Mouse (Mus musculus) right cerebral cortex, postnatal 10 days (tissue): ENCODE measurements around the gene St5.
A peak's percentile ranks its signal among the peaks of the same experiment; 100 is the strongest.

ENCODE experiments used
- DNase-seq, 2 experiments: peaks; one replicate each; pipeline ENCODE4 v3.0.0; 2021; ENCODE audit warnings: low spot score in 2 of 2

The St5 gene

DNA sequence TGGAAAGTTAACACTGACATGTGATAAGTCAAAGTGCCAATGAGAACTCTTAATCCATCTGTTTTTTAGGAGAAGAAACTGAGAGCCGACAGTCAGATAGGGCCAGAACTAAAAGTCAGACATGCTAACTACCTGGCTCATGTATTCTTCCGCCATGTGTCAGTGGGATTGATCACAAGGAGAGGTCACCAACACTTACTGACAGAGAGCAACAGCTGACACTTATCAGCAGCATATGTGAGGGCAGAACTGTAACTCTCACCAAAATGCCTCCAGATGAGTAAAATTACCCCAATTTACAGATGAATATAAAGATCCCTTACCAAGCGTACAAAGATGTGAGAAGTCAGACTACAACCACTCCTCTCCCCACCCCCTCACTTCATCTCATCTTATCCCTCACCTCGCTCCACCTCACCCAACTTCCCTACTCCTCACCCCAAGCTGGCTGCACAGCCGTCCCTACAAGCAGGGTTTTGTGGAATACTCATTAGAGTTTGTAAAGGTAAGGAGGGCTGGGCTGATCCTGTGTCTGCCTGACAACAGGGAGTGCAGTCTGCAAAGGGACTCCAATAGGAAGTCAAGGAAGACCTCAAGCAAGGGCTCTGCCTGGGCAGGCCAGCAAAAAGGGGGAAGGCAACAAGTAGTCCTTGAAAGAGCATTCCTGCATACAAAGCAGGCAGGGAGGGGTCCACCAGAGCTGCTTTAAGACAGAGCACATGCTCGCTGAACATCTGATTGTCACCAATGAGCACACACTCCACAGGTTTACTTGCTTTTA is 93.7 kb downstream of the St5 start:
- DNase-seq = no peak

DNA sequence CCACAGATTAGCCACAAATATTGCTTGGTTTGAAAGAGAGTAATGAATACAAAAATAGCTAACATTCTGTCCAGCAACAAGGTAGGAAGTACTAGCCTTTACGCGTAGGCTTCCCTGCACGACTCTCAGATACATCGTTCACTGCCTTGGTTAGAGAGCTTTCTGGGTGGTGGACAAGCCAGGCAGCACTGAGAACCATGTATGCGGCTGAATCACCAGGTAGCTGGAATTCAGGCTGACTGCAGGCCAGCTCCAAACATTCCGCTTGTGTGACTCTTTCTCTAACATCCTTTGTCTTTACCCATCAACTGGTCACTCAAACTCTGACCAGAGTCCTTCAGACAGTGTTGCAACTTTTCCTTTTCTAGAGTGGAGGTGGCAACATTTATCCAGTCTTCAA is 94.6 kb downstream of the St5 start:
- no peak for DNase-seq

DNA sequence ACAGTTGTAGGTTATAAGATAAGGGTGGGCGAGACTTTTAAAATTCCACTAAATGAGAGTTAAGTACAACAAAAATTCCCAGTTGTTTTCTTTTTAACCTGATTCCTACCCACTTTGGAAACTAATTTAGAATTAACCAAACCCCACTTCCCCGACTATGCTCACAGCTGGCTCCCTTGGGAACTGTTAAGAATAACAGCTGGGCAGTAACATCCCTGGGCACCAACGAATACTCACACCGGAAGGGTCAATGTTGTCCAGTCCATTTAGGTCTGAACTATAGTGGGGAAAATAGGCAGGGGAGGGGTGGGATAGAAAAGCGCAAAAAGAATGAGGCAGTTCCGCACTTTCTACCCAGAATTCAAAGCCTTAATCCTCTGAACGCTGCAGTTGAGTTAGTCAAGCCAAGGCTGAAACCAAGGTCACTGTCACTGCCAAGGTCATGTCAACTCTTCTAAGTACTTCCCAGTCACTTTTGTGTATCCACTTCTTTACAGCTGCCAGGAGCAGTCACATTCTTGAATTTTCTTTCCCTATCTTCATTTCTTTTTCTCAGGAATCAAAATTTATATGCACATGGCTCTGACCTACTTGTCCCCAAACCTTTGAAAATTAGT is 96.3 kb downstream of the St5 start:
- no peak for DNase-seq

DNA sequence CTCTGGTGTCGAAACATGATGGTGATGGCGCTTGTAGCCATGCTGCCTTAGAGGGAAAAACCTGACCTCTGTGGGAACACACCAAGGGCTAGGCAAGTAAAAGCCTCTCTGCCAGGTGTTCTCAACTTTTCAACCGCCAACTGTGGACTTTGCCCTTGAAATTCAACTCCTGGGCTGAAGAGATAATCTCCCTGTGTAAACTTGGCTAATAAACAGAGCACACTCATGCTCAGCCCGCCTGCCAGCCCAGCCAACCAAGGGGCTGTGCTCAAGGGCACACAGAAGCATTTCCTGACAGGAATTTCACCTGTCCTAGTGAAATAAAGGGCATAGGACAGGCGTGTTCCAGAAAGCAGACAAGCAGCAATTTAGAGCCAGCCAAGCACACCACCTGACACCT is 100.8 kb downstream of the St5 start:
- no peak for DNase-seq

DNA sequence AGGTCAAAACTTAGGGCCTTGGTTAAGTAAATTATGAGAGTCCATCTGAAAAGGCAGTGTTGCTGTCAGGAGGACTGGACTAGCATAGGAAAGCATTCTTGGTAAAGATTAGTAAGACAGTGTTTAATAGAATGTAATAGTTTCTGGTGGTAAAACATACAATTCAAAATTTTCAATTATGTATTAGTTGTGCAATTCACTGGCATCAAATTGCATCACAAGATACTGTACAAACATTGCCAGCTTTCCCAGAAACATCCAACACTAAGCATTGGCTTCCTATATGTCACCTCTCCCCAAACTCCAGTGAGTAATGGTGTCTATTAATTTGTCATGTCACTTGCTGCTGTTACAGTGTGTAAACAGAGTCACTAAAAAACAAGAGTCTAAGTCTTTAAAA is 101.4 kb downstream of the St5 start:
- no peak for DNase-seq

DNA sequence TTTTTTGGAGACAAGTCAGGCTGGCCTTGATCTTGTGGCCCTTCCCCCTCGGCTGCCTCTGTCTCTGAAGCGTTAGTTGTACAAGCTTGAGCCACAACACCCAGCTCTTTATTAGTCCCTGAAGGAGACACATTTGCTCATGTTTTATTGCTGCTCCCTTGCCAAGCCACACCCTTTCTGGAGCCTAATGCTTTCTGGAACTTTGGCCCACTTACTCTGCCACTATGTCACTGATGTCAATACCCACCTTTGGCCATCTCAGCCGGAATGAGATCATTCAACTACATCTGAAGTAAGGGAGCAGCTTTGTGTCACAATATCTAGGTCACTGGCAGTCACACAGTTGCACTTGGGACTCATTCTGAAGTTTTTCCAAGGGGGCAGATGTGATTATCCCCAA is 102.7 kb downstream of the St5 start:
- DNase-seq = no peak

DNA sequence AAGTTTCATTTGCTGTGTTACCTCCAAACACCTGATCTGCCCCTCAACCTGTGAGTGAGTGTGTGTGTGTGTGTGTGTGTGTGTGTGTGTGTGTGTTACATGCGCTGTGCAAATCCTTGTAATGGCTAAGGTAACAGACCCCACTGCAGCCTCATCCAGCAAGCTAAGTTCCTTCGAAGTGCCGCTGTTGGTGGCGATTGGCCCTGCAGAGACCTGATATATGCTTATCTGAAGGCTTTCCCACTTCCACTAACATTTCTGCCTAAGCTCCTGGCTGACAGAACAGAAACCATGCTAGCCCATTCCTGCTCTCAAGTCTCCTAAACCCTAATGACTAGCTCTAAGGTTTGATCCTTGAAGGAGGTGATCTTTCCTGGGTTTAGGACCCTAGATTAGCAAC is 103.4 kb downstream of the St5 start:
- DNase-seq = no peak

DNA sequence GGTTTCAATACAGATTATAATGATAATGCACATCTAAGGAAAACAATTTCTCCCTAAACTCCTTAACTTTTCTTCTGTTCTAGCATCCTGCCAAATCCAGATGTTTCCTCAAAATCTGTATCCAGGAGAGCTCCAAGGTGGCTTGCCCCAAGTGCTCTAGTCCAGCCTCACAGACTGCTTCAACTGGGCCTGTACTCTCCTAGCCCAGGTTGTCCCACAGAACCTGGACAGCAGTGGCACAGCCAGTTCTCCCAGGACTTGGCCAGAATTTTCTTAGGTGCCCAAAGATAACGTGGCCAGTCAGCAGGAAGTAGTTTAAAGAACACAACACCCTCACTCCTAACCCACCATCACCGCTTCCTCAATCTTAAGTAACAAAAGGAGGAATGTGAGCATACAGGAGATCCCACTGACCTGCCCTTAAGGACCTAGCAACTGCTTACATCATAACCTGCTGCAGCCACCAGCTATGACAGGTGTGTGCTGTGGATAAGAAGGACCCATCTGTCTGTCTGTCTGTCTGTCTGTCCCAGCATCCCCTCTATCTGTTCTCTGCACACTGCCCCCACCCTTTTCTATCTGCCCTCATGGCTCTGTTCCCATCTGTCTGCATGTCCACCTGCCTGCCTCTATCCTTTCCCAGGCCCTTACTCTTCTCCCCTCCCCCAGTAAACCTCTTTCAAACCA is 108.4 kb downstream of the St5 start:
- DNase-seq = no peak

DNA sequence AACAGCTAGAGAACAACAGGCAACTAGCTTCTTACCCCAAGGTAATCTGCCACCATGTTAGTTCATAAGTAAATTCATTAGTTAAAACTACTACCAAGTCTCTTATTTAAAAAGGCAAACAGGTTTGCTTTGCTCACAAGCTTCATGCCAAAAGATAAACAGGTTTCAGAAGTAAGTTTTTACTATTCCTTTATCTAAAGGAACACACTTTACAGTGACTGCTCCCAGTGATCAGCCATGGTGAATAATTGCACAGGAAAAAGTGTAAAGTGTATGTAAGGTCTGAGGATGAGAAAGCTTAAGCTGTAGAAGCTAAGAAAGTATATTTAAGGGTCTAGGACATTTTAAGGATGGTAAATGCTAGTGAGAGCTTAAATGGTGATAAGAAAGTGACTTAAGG is 109.4 kb downstream of the St5 start:
- DNase-seq = no peak

DNA sequence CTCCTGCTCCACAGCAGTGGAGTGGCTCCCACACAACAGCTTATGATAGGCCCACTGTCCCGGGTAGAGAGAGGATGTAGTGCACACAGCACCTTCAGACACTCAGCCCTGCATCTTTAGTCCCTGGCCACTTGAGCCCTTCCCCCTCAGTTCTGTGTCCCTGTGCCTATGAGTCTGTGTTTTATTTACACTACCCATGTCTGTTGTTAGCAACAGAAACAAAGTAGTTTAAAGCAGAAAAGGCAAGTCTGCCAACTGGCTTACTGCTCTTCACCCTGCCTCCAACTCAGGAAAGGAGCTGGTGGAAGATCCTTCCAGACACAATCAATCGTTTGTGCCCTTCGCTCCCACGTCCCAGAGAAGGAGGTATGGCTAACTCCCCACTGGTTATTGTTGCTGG is 111.2 kb downstream of the St5 start:
- DNase-seq = no peak

DNA sequence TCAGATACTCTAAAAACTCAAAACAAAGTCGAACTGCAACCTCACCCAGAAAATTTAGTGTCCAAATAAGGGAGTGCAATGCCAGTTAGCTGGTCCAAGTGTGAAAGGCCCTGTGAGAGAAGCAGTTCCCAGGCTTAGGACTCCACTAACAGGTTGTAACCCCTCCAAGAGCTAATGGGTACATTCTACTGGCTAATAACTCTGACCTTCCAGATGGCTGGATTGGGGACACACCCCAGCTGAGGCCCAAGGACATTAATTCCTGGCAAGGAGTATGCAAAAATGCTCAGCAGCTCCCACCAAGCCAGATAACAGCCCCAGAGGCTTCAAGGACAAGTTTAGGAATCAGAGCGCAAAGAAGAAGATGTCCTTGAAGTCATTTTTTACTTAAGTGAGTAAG is 112.8 kb downstream of the St5 start:
- no peak for DNase-seq

DNA sequence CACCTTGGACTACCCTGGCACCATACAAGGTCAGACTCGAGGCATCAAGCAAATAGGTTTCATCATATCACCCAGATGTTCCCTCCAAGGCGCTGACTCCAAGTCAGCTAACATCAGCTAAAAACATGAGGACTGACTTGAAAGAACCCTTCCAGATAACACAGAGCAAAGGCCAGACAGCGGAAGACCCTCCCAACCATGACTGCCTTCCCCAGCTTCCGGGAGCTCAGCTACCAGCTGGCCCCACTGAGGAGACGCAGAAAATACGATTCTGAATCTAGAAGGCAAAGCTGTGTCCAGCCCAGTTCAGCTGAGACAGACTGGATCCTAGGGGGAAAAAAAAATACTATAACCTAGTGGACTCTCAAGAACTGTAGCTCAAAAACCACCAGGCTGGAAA is 114.4 kb downstream of the St5 start:
- no peak for DNase-seq

DNA sequence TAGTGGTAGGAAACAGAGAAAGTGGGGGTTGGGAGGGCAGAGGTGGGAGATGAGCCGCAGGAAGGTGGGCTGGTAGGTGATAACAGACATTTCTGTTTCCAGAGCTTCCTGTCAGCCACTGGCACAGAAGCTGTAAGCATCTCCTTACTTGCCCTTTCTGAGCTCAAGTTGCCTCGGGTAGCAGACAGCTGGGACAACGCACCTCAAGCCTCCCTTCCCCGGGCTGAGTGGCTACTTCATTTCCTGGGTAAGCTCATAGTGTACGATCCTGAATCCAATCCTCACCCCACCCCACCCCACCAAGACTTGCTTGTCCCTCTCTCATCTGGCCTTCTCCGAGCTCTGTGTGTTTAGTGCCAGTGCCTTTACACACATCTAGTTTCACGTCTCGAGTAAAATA is 115.3 kb downstream of the St5 start:
- DNase-seq = no peak

DNA sequence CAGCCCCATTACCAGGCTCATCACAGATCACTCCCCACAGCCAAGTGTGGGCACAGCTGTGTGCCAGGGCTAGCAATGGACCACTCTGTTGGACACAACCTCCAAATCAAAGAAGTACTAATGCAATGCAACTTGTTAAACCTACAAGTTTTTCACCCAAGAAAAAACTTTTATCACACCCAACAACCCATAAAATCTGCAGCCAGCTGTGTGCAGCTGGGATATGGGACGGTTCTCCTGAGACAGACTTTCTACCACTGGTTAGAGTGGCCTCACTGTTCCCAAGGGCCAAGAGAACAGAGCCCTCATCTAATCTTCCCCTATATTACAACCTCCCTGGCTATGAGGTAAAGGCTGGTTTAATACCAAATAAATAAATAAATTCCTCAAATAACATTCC is 118.9 kb downstream of the St5 start:
- DNase-seq = no peak

DNA sequence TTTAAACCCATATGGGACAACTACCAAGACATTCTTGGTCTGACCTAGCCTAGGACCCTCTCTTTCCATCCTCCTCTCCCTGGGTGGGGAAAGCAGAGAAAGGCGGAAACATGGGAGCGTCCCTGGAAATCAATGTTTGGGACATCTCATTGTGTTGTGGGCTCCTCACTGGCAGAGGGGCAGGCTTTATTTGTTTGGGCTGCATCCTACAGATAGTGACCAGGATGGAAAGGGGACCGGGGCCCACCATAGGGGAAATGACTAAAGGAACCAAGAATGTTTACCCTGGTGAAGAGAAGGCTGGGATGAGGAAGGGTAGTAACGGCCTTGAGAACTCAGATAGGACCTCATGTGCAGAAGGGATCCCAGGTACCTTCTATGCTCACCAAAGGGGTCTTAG is 122.9 kb downstream of the St5 start:
- no peak for DNase-seq

DNA sequence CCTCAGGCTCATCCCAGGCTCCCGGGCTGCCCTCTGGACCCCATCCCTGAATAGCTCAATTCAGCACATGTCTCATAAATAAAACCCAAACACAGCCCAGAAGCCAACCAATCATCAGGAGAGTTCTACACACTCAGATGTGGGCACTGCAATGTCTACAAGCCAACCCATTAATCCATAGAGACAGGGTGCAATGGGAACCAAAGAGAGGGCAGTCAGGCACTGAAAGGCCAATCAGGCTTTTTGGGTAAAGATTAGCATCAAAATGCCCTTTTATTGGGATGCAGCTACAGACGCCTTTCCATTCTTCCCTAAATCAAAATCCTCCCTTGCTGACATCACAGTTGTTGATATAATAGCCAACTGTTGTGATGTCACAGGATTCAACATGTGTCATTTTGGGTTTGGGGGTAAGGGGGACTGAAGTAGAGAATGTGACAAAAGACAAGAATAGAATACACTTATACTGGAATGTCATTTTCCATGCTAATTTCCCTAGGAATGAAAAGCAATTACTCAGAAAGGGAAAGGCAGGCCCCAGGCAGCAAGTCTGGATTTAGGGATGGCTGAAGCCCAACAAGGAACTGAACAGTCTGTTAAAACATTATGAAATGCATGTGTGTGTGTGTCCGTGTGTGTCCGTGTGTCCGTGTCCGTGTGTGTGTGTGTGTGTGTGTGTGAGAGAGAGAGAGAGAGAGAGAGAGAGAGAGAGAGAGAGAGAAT is 123.7 kb downstream of the St5 start:
- DNase-seq = no peak

DNA sequence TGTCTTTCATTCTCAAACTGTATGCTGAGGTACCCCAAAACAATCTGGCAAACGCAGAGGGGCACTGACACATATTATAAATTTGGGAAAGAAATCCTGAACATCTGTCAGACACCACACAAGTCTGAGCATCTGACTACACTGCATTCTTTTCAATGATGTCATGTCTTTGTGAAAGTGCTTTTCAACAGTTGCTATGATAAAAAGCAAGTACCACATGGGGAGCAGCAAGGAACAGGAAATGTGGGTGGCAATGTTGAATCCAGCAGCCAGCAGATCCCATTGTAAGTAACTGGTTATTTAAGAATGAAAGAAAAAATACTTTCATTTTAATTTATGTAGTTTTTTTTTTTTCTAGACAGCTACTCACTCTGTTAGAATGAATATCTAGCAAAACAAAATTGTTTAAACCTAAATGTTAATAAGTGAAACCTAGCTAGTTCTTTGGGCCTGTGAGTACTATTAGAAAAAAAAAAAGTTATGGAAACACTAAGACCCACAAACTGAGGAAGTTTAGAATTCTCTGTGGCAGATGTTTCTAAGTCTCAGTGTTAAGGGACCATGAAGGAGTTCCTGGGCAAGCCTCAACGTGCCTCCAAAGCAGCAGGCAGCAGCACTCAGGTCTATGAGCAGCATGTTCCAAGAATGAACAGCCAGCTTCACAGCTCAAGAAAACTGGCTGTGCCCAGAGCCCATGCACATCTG is 124.4 kb downstream of the St5 start:
- no peak for DNase-seq

DNA sequence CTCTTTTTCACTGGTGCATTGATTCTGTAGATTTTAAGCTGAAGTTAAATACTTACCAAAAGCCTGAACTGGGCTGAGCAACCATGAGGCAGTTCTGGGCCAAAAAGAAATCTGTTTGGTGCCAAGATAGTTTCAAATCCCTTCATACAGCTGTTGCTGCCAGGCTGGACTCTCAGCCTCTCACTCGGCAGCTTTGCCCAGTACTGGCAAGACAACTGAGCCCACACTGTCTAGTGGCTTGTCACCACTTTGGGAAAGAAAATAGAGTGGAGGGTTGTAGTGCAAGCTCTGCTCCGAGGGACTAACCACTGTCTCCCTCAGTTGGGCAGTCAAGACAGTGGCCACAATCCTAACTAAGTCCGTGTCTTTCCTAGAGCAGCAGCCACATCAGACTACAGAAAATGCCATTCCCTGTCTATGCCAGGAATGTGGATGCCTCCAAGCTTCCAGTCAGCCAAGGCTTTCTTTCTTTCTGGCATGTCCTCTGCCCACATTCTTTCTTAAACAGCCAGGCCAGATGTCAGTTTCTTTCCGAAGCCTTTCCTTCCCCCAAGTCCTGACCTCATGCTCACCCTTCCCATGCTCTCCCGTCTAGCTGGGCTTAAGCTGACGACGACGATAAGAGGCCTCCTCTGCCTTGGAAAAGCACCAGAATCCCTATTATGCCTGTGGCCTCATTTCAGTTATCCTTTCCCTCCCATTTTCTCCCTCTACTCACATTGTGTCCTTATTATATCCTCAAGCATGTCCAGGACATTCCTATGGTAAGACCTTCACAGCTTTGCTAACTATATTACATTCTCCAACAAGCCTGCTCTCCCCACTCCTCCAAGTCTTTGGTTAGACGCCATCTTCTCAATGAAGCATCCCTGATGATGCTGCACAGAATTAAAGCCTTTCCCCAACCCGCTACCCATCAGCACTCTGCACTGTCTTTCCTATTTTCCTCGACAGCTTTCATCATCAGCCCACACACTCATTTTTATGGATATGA is 126.8 kb downstream of the St5 start:
- peak; percentile 67 to 75 for DNase-seq

DNA sequence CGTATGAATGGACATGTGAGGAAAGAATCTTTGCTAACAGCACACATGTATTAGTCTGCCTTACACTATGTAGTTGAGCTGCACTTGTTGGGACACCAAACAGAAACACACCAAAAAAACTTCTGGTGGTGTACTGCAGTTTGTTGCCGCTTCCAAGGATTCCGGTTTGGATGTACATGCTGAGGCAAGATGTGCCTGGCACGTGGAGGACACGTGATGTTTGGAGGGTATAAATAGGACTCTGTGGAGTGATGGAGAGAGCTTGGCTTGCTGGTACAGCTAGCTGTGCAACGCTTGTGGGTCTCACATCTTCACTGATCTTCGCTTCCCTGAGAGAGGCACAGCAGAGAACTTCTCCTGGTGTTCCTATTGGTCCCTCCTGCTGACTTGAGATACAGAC is 129.2 kb downstream of the St5 start:
- no peak for DNase-seq

DNA sequence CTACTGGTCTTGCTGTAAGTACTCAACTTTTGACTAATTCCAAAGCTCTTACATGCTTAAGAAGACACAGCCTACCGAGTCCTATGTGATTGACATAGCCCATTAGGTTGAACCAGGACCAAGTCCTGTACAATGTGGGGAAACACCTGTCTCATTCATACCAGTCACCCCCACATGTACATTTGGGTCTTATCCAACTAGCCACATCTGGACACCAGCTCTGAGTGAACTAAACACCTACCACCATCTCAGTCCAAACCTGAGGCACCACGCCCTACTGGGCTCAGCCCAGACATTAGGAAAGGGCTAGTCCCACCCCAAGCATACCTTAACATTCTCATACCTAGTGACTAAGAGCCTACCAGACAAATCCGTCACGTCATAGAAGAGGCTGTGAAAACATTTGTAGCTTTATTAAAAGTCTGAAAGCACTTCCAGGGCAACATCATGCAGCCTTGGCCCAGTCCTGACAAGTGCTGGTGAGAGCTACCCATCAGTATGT is 135.0 kb downstream of the St5 start:
- DNase-seq = no peak
